Mouse (Mus musculus) lung, postnatal 36 days (tissue): ENCODE results near the gene Cdk19.

Experiments
- DNase-seq: peaks from one replicate; pipeline ENCODE4 v3.0.0; 2022; ENCODE audit warnings: mixed read lengths

The Cdk19 gene

DNA sequence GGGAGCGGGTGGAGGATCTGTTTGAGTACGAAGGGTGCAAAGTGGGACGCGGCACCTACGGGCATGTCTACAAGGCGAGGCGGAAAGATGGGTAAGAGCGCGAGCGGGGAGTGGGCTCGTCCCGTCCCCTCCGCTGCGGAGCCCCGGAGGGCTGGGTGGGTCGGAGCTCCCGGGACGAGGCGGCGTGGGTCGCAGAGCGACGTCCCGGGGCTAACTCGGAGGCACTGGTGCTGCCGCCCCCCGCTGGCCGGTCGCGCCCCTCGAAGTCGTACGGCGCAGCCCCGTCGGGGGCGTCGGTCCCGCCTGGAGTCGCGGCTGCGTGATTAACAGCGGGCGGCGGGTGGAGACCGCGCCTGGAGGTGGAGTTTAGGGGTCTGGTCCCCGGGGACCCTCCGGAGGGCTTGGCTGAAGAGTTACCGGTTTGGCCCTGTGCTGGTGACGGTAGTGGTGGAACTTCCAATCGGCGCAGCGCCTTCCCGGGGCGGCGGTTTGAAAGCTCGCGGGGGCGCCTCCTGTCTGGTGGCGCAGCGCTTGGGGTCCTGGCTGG lies 10.3 kb downstream of the Cdk19 start:
- DNase-seq, result peak; percentile 56

- no peak for DNase-seq
These were observed 11.0 kb downstream of the Cdk19 start for GRCm38 (mm10) chr10:40350245-40350932.

- no peak for DNase-seq
These were observed 11.8 kb downstream of the Cdk19 start for GRCm38 (mm10) chr10:40351156-40351555.

DNA sequence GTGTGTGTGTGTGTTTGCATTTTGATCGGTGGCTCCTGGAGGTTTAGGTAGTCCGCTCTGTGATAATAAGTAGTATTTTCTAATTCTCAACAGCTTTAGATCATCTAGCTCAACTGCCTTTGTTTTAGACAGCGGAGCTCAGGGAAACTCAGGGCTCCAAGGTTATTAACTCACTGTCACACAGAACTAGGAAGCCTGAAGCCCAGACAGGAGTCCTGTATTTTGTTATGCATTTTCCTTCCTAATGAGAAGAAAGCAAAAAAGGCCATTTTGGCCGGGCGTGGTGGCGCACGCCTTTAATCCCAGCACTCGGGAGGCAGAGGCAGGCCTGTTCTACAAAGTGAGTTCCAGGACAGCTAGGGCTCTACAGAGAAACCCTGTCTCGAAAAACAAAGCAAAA lies 14.7 kb downstream of the Cdk19 start:
- DNase-seq, result no peak

- DNase-seq, result no peak
These were observed 15.2 kb downstream of the Cdk19 start for GRCm38 (mm10) chr10:40354556-40354955.

DNA sequence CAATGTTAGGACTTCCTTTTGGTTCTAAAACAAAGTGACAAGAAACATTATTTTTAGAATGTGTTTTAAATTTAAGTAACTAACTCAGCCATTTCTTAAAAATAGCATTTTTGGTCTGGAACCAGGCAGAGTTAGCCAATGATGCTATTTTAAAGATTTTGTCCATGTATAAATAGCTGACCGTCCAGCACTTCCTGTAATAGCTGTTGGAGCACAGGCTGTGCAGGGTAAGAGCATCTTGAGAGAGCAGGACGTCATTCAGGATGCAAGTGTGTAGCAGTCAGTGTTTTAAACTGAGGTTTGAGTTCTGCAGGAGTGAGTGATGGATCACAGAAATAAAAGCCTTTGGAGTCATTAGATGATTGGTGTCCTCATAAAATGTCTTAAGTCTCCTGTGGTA lies 18.8 kb downstream of the Cdk19 start:
- DNase-seq, result no peak

DNA sequence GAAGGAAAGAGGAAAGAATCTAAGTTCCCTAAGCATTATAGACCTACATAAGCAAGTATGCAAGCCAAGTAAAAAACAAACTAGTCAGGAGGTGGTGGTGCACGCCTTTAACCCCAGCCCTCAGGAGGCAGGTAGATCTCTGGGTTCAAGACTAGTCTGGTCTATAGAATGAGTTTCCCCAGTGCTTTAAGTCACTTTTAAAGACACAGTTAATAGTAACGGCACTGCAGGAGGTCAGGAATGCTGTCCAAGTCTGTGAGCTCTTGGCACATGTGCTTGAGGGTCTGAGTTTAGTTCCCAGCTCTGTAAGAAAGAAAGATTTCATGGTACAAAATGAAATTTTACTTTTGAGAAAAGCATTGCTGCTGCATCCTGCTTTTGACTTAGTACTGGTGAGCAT lies 19.8 kb downstream of the Cdk19 start:
- no peak for DNase-seq

DNA sequence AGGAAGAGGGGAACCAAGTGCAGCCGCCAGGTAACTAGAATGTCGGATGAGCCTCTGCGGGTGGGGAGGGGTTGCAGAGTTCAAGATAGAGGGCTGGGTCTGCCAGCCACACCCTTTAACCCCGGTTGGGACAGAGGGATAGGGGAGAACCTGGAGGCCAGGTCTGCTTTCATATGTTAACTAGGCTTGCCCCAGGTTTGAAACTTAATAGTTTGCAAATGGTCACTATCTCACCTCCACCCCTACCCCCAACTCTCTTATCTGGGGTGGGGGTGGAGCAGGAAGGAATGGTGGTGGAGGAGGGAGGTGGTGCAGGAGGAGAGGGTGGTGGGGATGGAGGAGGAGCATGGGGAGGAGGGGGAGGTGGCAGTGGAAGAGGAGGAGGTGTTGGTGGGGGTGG lies 23.6 kb downstream of the Cdk19 start:
- DNase-seq, result no peak

DNA sequence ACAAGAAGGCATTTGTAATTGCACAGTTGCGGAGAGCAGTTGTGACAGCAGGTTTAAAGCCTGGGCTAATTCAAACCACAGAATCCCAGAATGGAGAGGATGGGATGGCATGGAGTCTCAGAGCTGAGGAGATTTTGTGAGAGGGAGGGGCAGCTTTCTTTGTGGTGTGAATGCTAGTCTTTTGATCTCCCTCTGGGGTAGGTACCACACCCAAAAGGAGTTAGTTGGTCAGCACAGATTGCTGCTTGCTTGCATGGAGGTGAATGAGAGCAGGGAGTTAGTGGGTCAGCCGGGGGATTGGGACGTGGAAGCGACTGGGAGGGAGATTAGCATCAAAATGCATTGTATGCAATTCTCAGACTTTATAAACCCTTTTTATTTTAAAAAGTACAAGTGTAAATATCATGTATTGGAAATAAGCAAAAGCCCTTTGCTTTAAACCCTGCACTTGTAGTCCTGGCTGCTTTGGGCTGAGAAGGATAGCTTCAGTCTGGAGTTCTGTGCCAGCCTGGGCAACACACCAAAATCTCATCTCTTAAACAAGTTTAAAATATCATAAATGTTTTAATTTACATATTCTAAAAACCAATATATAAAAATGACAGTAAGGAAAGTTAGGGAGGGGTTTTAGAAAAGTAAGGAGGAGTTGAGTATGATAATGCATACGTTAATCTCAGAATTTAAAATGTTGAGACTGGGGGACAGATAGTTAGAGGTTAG lies 25.4 kb downstream of the Cdk19 start:
- DNase-seq, result no peak

DNA sequence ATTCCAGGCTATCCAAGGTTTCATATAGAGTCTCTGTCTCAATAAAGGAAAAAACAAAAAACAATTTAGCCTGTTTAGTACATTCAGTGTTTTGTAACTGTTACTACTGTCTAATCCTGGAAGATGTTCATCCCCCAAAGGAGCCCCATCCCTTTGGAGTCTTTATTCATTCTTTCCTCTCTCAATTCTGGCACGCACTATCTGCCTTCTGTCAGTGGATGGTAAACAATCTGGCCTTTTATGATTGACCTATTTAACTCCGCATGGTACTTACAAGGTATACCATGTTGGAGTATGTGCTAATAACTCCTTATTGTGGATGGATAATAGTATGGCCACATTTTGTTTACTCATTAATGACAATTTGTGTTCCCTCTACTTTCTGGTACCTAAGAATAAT lies 26.6 kb downstream of the Cdk19 start:
- DNase-seq, result no peak

GRCm38 (mm10) chr10:40368516-40368915 lies 29.2 kb downstream of the Cdk19 start:
- no peak for DNase-seq

DNA sequence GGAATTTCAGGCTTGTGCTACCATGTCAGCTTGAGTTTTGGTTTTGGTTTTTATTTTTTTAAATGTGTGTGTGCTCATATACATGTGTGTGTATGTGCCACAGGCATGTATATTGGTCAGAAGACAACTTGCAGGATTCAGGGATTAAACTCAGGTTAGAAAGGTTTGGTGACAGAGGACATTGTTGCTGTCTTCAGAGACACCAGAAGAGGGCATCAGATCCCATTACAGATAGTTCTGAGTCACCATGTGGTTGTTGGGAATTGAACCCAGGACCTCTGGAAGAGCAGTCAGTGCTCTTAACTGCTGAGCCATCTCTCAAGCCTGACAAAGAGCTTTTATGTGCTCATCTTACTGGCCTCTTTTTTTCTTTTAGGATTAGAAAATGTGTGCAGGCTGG lies 30.8 kb downstream of the Cdk19 start:
- DNase-seq, result peak; percentile 29

- DNase-seq, result no peak
These were observed 32.0 kb downstream of the Cdk19 start for GRCm38 (mm10) chr10:40371184-40371913.

DNA sequence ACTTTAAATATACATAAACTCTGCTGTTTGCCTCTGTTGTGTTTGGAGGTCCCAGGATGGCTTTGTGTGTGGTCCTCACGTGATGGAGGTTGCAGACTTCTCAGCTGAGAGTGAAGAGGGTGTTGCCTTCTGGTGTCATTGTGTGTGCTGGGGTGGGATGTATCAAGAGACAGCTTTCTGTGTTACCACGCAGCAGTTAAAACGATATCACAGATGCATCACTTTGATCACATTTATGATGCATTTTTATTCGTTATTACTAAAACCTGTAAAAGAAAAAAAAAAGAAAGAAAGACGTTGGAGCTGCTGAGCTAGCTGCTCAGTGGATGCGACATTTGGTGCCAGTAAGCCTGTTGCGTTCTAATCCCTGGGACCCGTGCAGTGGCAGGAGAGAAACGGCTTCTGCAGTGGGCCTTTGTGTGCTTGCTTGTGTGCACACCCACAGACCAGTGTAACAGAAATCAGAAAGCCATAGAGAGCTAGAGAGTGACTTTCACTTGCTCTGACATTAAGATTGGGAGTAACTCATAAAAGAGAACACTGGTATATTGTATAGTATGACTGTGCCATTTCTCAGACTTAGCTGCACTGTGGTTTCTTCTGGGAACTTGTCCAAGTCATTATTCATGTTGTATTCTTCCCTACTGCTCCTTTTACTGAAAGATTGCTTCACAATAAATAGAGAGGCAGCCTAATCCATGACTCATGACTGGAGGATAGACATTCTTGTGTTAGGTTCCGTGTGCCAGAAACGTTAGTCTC lies 32.7 kb downstream of the Cdk19 start:
- peak; percentile 50 for DNase-seq

- no peak for DNase-seq
These were observed 34.4 kb downstream of the Cdk19 start for GRCm38 (mm10) chr10:40373749-40374148.

DNA sequence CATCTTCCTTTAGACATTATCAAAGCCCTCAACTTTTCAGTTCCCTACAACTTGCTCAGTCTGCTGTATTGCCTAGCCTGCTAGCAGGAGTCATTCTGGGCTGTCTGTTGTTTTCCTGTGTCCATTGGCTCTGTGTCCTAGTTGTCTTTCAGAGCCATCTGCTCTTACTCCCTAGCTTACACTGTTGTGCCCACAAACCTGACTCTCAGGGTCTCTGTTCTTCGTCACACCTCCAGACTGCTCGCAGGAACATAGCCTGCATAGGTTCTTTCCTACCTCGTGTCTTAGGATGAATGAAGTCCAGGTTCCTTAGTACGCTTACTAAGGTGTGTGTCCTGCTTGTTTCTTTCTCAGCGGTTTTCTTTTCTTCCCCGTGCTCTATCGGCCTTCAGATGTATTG lies 35.5 kb downstream of the Cdk19 start:
- DNase-seq, result no peak

- no peak for DNase-seq
These were observed 36.9 kb downstream of the Cdk19 start for GRCm38 (mm10) chr10:40376286-40376685.

- no peak for DNase-seq
These were observed 38.9 kb downstream of the Cdk19 start for GRCm38 (mm10) chr10:40378284-40378683.

DNA sequence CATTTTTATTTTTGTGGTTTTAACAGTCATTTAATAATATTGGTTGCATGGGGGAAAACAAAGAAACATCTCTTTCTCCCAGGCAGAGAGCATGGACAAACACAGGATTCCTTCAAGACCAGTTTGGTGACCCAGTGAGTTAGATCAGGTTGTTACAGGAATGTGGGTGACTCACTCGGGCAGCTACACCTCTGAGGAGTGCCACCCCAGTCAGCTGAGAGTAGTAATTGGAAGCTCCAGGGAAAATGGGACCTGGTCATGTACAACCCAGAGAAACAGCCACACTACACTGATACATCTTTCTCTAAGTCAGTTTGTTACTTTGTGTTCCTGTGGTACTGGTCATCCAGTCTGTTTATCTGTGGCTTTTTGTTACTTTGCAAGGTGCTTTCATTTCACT lies 40.3 kb downstream of the Cdk19 start:
- peak; percentile 27 for DNase-seq

- no peak for DNase-seq
These were observed 46.0 kb downstream of the Cdk19 start for GRCm38 (mm10) chr10:40385397-40385796.

DNA sequence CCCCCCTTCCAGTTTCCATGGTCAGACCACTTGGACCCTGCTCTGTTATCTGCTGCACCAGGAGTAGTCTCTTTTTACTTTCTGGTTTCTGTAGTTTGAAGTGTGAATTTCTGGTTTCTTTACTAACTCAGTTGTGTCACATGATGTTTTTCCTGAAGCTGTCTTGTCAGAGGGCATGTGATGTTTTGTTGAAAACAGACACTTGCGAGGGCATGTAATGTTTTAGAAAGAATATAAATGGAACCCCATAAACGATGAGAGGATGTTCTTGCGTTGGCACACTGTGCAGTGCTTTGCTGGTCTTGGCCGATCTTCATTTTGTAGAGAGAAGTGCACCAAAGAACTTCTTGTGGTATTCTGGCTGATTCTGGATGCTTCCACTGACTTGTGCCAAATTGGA lies 46.8 kb downstream of the Cdk19 start:
- DNase-seq, result no peak

GRCm38 (mm10) chr10:40393447-40394143 lies 54.2 kb downstream of the Cdk19 start:
- DNase-seq, result no peak
